Mouse (Mus musculus) spleen, postnatal 36 days (tissue): ENCODE data around the gene 1700034J05Rik.

Experiments
- DNase-seq, 2 experiments: peaks; one replicate each; pipeline ENCODE4 v3.0.0; 2022; ENCODE audit warnings: low spot score in 2 of 2, mixed read lengths in 1 of 2

Gene 1700034J05Rik

DNA sequence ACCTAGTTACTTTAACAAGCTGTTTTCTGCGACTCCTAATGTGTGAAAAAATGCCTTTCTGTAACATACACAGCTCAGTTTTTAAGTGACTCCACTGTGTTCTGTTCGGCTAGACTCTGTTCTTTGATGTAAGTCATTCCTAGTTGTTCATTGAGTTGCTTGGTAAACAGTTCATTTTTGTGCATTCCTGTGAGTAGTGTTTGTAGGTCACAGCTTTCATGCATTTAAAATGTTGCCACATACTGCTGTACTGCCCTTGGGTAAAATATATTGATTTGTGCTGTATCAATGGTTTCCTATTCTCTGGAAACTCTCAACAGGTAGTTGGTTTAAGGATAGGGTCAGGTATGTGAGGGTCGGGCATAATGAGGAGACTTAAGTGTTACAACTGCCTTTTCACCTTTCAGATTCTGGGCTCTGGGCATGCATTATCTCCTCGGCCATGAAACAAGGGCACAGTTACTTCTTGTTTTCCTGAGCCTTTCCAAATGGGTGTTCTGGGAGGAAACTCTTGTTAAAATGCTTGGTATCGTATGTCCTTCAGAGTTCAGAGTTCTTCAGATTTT lies 27.7 kb downstream of the 1700034J05Rik start:
- DNase-seq, result no peak

DNA sequence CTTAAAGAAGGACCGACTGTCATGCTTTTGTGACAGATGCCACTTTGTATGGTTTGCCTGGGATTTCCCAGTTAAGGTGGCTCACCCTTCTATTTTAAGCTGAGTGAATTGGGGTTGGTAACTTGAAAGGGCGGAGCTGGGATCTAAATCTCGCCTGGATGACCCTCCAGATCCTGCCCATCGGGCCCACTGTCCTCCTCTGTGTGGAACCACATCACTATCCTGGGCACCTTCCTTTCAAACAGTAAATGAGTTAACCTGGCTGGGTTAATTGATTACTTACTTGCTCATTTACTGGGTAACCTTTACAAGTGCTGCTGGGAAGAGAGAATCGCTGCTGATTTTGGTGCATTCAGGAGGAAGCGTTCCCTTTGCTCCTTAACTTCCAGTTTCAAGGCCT lies 35.9 kb downstream of the 1700034J05Rik start:
- no peak for DNase-seq

DNA sequence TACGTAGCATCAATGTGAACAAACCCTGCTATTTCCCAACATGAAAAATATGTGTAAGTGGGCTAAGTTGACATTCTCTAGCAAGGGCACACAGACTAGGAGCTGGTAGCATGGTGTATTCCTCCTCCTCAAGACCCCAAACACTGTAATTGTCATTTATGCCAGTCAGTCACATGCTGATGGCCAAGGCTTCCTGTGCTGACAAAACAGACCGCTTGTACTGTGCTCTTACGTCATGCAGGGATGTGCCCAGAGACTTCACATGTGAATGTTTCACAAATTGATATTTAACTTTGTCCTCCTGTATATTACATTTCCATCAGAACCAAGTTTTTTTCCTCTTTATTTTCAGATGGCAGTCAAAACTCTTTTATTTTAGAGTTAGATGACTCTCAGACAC lies 36.8 kb downstream of the 1700034J05Rik start:
- DNase-seq, result no peak

DNA sequence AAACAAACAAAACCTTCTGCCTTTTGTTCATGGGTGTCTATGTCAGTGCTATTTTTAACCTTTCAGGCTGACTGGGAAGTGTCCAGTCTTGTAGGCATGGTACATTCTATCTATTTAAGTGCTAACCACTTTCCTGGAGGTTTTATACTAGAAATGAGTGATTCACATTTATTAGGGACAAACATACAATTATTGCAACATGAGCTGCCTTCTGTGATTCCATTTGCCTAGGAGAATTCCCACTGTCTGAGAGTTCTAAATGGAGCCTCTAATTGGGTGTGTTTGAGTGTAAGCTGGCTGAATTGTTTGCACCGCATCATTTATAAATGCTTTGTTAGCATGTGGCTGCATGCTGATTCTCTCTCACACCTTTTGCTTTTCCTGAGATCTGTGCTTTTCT lies 38.4 kb downstream of the 1700034J05Rik start:
- no peak for DNase-seq

DNA sequence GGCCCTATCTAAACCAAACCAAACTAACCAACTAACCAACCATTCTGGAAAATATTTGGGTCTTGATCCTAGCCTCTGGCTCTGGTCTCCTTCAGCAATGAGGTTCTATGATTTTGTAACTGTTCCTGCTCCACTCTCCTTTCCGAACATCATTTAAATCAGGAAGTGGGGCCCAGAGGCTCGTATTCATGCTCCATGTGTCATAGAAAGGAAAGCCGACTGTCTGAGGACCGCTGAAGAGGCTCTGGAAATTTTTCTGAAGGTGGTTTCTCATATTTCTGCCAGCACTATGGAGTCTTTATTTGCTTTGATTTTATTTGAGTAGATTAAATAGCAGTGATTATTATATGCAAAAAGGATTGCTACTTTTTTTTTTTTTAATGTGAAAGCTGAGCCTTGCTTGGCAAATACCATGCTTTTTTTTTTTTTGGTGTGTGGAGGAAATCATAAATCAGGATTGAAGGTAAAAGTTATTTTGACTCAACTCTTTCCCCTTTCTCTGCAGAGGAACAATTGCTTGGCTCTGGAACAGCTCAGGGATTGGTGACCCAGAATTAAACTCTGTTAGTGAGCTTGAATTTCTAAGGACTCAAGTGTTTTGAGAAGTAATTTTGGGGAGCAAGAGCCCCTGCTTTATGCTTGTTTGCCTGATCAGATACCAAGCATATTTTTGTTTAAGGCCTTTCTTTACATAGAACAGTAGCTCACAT lies 40.6 kb downstream of the 1700034J05Rik start:
- no peak for DNase-seq

DNA sequence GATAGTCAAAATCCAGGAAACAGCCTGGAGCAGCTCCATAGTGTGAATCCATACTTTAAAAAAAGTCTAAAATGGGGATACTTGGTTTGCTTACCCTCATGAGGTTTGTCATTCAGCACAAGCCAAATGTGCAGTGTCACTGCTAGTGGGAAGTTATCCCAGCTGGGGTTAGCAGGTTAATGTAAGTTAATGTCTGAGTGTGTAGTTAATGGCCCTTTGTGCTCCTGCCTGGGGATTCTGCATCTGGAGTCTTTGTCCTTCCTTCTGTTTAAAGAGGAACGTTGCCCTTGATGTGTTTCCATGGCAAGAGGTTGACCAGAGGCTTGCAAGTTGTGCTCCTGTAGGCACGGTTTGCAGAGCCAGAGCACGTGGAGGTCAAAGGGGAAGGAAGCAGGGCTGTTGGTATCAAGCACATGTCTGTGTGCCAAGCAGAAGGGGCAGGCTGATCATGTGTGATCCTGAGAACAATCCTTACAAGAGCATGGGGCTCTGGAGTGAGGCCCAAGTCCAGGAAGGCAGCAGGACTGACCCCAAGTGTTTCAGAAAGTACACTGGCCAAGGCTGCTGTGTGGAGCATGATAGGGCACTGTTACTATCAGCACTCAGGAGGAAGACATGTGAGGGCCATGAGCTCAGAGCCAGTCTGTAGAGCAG lies 41.3 kb downstream of the 1700034J05Rik start:
- DNase-seq, result no peak

DNA sequence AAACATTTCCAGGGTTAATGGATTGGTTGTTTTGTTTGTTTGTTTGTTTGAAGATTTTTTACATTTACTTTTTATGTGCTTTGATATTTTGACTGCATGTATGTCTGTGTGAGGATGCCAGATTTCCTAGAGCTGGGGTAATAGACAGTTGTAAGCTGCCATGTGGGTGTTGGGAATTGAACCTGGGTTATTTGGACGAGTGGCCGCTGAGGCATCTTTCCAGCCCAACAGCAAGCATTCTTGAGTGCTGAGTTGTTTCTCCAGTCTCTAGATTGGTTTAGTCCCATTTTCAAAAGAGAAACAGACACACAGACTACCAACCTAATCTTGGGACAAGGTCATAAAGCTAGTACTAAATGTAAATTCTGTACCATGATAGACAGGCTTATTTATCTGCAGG lies 43.4 kb downstream of the 1700034J05Rik start:
- no peak for DNase-seq

DNA sequence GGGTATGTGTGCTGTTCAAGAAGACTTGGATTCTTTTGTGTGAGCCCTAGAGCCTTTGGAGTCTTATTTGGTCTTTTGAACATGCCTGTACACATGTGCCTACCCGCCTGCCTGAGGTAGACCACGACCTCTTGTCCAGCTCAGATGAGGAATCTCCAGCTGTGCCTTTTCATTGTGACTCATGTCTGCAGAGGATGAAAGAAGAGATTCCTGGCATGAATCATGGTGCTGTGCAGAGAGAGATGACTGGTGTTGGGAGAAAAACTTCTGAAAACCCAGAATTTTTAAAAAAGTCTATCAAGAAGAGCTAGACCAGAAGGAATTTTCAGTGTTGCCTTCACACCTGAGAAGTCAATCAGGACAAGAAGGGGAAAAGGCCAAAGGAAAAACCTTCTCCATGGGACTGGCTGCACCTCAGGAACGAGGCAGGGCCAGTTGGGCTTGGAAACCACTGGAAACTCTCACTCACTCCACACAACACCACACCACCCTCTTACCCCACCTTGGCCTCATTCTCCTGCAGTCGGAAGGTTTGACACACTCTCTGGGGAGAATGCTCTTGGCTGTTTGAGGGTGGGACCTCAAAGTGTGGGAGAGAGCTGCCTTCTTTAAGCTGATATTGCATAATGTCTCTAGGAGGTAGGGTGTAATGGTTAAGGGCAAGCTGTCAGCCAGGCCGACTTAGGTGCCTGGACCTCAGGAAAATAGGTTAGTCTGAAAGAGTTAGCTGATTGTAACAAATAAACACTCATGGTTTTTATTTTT lies 44.3 kb downstream of the 1700034J05Rik start:
- DNase-seq, result no peak

DNA sequence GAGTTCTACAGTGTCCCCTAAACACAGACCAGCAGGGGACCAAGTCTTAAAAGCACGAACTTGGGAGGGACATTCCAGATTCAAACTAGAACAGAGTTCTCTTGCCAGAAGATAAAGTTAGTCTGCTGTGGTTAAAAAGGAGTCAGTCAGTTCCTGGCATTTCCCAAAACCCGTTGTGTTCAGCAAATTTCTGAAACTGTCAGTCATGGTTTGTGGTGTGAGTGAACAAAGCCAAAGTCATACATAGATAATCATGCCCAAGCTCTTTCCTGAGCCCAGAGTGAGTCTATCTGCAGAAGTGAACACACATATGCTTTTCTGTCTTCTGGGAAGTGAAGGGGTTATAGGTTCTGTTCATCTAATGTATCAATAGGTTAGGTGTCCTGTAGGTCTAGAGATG lies 45.4 kb downstream of the 1700034J05Rik start:
- no peak for DNase-seq

DNA sequence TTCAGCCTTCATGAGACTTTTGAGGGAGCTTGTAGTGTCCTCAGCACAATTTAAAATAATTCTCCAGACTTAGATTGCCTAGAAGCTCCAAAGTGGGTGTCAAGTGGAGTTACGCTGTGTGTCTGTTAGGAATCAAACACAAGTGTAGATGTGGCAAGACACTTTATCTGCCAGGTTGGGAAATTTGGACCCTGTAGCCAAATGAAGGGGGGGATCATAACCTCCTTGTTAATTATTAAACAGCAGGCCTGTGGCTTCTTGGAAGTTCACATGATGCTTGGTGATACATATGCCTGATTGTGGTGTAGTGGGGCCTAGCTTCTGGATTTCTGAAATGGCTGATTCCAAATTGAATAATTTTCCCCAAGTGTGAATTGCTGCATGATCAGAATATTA lies 46.4 kb downstream of the 1700034J05Rik start:
- no peak for DNase-seq

DNA sequence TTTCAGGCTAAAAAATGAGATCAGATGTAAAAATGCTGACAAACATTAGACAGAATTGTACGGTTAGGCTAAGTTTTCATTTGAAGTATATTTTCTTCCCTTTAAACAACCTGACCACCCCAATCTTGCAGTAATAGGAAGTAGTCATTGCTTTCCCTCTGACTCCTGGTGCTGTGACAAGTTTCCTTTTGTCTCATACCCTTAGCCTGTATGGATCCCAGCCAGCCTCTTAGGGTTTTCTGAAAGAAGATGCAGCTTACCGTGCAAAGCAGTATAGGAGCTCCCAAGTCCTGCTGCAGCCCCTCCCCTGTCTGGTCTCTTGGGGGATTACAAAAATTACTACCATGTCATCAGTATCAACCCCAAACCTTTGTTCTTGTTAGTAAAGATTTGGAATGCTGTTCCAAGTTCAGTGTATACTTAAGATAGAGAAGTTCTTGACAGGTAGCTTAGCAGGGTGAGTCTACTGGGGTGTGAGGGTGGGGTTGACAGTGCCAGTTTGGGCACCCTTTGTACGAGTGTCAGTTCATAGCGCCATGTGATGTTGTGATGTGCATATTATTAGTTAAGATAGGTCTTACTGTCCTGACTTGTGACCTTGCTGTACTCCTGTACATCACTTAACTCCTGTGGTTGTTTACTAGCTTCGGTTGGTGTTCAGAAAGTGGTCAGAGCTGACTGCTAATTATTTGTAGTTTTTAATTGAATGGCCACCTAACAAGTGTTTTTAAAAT lies 47.0 kb downstream of the 1700034J05Rik start:
- DNase-seq, result no peak

DNA sequence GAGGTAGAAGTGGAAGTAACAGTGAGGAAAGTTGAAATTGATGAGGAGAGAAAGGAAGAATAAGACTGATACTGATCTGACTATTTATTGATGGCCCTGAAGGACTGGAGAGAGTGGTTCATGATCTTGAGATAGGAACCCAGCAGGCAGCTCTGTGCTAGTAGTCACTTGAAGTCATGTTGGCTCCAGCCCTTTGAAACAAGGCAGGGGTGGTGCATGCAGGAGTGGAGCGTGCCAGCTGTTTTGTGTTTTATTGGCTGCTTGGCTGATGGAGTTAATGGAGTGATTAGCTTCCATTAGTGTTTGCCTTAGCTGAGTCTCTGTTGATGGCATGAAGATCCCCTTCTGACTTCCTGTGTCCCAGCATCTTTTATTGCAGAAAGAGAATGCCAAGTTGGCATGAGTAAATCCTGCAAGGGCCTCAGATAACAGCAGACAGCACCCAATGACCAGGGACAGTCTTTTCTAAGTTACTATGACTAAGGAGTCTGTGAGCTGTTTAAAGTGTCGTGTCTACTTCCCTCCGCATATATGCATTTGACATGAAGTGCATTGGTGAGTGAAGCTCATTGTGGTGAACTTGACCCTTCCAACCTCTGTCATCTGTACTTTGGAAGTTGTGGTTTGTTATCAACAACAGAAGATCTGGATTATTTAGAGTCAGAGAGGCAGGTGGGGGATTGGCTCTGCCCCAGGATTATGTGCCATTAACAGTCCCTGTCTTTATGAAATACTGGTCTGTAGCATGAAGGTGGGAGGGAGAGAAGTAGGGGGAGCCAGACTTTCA lies 48.0 kb downstream of the 1700034J05Rik start:
- DNase-seq, result no peak

DNA sequence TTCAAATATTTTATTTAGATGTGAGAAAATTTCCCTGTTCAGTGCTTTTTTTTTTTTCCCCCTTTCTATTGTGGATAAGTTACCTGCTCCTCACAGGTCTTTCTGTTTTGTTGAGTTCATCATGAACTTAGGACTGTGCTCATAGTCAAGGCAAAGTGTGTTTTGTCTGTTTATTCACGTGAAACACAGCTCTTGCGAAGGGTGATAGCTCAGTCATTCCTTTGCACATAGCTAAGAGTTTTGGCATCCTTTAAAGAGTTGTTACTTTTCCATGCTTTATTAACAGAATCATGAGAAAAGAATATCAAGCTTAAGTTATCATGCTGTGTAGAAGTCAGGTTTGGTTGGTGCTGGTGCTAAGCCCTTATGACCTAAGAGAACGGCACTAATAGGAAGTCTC lies 49.5 kb downstream of the 1700034J05Rik start:
- DNase-seq, result no peak

DNA sequence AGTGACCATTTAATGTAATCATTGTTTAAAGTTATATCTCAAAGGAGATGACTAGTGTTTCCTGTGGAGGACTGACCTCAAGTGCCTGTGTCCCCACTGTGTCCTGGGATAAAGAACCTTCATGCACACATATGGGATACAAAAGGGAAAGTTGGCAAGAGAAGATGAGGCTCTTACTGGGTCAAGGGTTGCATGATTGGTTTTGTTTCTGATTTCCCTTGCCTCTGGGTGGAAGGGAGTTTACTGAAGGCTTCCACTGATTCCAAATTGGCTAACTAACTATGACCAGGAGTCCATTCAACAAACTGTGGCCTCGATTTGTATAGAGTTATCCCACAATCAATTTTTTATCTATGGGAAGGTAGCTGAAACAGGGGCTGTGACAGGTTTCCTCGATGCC lies 50.6 kb downstream of the 1700034J05Rik start:
- no peak for DNase-seq

DNA sequence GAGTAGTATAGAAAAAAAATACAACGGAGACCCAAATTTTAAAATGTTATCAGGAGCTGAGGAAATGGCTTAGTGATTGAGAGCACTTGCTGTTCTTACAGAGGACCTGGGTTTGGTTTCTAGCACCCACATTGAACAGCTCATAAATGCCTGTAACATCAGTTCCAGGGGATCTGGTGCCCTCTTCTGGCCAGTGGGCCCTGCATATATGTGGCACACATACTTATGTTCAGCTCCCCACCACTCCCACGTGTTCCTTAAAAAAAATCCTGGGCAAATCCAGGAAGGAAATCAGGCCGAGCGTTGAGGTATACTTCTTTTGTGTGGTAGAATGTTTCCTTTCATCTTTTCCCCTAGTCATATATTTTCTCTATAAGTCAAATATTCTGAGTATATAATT lies 52.3 kb downstream of the 1700034J05Rik start:
- no peak for DNase-seq
